Mouse (Mus musculus) left cerebral cortex, adult 18-20 months (tissue): ENCODE data around the gene Mpg. TPM values are rescaled to one million over a fixed set of nuclear protein-coding genes. Genes with fewer than 3 reads are reported as not detected.

Source experiments
- DNase-seq, 2 experiments: peaks; one replicate each; pipeline ENCODE4 v3.0.0; 2021 to 2022; ENCODE audit warnings: low spot score in 2 of 2, mixed read lengths in 1 of 2
- total RNA-seq, 2 experiments: library from RNA; stranded (reverse); gene quantifications; 2 replicates each; pipeline ENCODE4 v1.2.3; 2021

The Mpg gene
- total RNA-seq, 2 experiments from 2014 or later, result 18.2 to 21.3 TPM

- DNase-seq, result no peak
Observed at GRCm38 (mm10) chr11:32253121-32253520, 26.8 kb downstream of the Mpg start.

GRCm38 (mm10) chr11:32256146-32256545 lies 29.8 kb downstream of the Mpg start:
- no peak for DNase-seq

GRCm38 (mm10) chr11:32256566-32256965 lies 30.3 kb downstream of the Mpg start:
- DNase-seq, result no peak

GRCm38 (mm10) chr11:32262674-32263415 lies 36.5 kb downstream of the Mpg start:
- DNase-seq, result no peak

- no peak for DNase-seq
Observed at GRCm38 (mm10) chr11:32265117-32265738, 38.9 kb downstream of the Mpg start.

- no peak for DNase-seq
Observed at GRCm38 (mm10) chr11:32266194-32266593, 39.9 kb downstream of the Mpg start.

GRCm38 (mm10) chr11:32266776-32267175 lies 40.5 kb downstream of the Mpg start:
- DNase-seq, result no peak

- DNase-seq, result peak; percentile 95 to 96
Observed at GRCm38 (mm10) chr11:32267188-32267884, 41.0 kb downstream of the Mpg start, which contains the start of gene Nprl3. Gene Nprl3 (minus strand): TSS chr11:32267707.

GRCm38 (mm10) chr11:32267964-32268363 lies 41.7 kb downstream of the Mpg start:
- DNase-seq, result no peak

GRCm38 (mm10) chr11:32268952-32269351 lies 42.6 kb downstream of the Mpg start:
- DNase-seq, result no peak

- no peak for DNase-seq
Observed at GRCm38 (mm10) chr11:32271178-32271577, 44.9 kb downstream of the Mpg start.

- no peak for DNase-seq
Observed at GRCm38 (mm10) chr11:32276347-32276746, 50.0 kb downstream of the Mpg start, which contains the start of gene Hba-x. Gene Hba-x (plus strand): TSS chr11:32276400.

GRCm38 (mm10) chr11:32277736-32278457 lies 51.6 kb downstream of the Mpg start:
- DNase-seq, result no peak

- no peak for DNase-seq
Observed at GRCm38 (mm10) chr11:32278458-32278957, 52.2 kb downstream of the Mpg start.

- no peak for DNase-seq
Observed at GRCm38 (mm10) chr11:32280646-32281045, 54.3 kb downstream of the Mpg start.

GRCm38 (mm10) chr11:32281416-32282144 lies 55.3 kb downstream of the Mpg start:
- DNase-seq, result no peak
